Mouse (Mus musculus) adrenal gland, adult 2 months (tissue): ENCODE measurements around the gene Tmem132d. TPM values are rescaled to one million over a fixed set of nuclear protein-coding genes. Genes with fewer than 3 reads are reported as not detected.

Experiments used
- DNase-seq: peaks from one replicate; pipeline ENCODE4 v3.0.0; 2021
- polyA plus RNA-seq: library from polyadenylated mRNA; depleted of rRNA; stranded (reverse); fragments of >200 nt; gene quantifications from 2 replicates; pipeline ENCODE4 v1.2.3, GENCODE M21; 2012
- total RNA-seq, 2 experiments: library from RNA; stranded (reverse); gene quantifications; 2 replicates each; pipeline ENCODE4 v1.2.3; 2021

Gene Tmem132d
- total and polyA plus RNA-seq, 3 experiments: 0.02 to 0.06 (median 0.03) TPM

- DNase-seq: no peak
Observed at GRCm38 (mm10) chr5:128407546-128407945, 25.3 kb downstream of the Tmem132d start.

- no peak for DNase-seq
Observed at GRCm38 (mm10) chr5:128405071-128405470, 27.8 kb downstream of the Tmem132d start.

DNA sequence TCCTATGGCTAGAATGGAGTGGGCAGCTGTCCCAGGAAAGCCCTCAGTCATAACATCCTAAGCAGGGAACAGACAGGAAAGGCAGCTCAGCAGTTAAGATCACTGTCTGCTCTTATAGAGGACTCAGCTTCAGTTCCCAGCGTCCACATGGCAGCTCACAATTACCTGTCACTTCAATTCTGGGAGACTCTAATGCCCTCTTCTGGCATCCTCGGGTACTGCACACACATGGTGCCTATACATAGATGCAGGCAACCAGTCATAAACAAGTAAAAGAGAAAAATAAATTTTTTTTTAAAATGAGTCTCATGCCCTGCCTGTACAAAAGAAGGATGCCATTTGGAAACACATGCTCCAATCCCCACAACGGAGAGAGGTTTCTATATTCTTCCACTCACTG is 28.7 kb downstream of the Tmem132d start:
- DNase-seq: no peak

- DNase-seq: no peak
Observed at GRCm38 (mm10) chr5:128392372-128392771, 40.5 kb downstream of the Tmem132d start.

DNA sequence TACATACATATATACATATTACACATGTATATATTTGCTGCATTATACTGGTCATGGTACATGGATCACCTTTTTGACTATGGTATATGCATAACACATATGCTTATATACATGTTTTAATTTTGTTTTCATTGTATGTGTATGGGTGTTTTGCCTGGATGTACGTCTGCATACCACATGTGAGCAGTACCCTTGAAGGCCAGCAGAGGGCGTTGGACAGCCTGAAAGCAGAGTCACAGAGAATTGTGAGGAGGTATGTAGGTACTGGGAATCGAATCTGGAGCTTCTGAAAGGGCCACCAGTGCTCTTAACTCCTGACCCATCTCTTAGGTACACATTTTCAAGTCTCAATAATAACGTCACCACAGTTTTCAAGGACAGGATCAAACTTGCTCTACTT is 43.2 kb downstream of the Tmem132d start:
- DNase-seq: no peak

DNA sequence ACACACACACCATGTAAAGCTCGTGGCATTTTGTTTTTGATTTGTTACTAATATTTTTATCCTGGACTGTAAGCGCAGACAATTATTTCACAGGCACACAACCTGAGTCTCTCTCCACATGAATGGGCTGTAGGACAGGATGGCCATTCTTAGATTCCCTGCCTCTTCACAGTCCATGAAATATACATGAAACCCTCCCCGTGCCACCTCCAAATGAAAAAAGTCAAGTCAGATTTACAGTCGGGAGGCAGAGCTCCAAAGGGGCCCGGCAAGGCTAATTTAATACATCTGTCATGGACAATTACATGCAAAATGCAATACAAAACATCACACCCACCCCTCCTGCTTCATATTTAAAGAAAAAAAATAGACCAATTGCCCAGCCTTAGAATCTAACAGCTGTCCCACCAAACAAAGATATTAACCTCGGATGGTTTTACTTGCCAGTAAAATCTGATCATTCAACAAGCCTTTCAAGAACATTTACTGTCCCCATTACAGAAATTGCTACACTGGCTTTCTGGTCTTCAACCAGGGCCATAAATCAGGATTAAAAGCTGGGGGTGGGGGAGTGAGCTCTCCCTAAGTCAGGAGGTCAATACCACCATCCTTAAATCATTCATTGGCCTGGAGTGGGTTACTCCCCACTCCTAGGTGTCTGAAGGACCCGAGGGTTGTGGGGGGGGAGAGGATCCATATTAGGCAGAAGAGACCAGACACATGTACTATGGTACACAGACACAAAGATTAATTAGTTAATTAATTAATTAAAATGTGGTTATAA is 44.3 kb downstream of the Tmem132d start:
- DNase-seq: no peak

GRCm38 (mm10) chr5:128369814-128370213 is 63.1 kb downstream of the Tmem132d start:
- no peak for DNase-seq

DNA sequence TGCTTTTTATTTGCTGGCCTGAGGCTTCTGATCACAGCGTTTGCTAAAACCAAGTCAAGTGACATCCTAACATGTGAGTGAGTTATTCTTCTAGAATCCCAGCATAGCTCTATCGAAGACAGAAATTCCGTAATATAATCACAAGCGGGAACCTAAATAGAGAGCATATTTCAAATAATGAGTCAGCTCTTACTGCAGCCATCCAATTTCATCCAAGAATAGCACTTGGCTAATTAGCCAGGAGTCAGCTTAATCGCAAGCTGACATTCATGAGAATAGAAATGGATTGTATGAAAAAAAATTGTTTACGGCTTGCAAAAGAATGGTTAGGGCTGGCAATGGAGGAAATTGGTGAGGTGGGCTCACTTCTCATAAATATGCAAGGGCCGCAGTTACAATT is 63.8 kb downstream of the Tmem132d start:
- no peak for DNase-seq

GRCm38 (mm10) chr5:128365261-128365985 is 67.5 kb downstream of the Tmem132d start:
- no peak for DNase-seq

GRCm38 (mm10) chr5:128360946-128361675 is 71.8 kb downstream of the Tmem132d start:
- no peak for DNase-seq

GRCm38 (mm10) chr5:128348835-128349234 is 84.0 kb downstream of the Tmem132d start:
- DNase-seq: no peak

DNA sequence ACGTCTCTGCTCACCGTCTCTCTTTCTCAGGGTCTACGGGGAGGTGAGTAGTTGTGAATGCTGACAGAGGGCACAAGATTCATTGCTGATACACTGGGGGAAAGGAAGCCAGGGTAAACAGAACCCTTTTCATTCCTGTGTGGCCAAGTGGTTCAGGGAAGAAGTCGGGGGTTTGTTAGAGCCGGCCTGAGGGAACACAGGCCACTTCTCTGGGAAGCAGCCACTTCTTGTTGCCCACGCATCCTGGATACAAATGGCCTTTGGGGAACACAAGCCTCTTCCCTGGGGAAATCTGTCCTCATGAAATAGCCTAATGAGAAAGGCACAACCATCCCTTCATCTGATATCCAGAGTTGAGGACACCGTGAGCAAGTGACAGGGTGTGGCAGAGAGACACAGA is 96.0 kb downstream of the Tmem132d start:
- DNase-seq: no peak

- DNase-seq: no peak
Observed at GRCm38 (mm10) chr5:128332766-128333165, 100.1 kb downstream of the Tmem132d start.

- no peak for DNase-seq
Observed at GRCm38 (mm10) chr5:128330351-128330750, 102.5 kb downstream of the Tmem132d start.

DNA sequence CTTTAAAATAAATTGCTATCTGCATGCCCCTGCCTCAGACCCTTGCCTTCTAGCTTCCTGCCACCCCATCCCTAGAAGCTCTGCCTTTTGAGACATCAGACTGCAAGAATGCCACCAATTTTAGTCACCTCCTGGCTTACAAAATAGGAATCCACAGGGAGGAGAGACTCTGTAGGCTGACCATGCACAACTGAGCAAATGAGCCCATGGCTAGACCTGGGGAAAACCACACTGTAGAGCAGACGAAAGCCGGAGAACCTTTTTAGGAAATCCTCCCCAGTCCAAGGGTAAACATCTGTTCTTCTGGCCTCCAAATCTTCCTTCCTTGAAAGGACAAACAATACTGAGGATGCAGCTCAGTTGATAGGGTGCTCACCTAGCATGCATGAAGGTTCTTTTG is 130.5 kb downstream of the Tmem132d start:
- DNase-seq: no peak

- no peak for DNase-seq
Observed at GRCm38 (mm10) chr5:128291191-128291590, 141.7 kb downstream of the Tmem132d start.

DNA sequence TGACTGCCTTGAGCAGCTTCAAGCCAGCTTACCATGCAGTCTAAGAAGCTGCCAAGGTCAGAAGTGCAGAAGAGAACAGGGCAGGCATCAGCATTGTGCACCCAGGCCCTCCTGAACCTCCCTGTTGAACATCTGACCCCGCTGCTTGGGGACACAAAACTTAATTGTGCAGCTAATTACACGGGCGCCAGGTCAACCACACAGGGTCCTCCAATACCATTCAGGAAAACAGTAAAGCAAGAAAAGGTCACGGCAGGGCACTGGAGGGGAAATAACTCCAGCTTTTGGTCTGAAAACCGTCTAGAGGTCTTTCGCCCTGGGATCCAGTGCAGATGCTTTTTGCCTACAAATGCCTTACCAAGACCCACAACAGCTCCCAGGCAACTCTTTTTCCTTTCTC is 159.6 kb downstream of the Tmem132d start:
- DNase-seq: no peak

GRCm38 (mm10) chr5:128267366-128267765 is 165.5 kb downstream of the Tmem132d start:
- no peak for DNase-seq

- no peak for DNase-seq
Observed at GRCm38 (mm10) chr5:128244219-128244618, 188.7 kb downstream of the Tmem132d start.

- DNase-seq: no peak
Observed at GRCm38 (mm10) chr5:128236638-128237335, 196.1 kb downstream of the Tmem132d start.

DNA sequence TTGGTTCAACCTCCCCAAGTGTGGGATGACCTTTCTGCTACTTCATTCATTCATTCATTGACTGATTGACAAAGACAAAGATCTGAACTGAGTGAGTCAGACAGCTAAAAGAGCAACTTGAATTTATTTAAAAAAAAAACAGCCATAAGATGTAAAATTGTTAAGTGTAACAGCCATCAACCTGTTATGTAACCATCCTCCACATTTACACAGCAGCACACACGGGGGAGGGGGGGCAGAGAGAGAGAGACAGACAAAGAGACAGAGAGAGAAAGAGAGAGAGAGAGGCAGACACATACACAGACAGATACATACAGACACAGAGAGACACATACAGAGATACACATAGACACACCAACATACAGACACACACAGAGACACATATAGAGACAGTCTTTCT is 197.3 kb downstream of the Tmem132d start:
- DNase-seq: no peak

- DNase-seq: no peak
Observed at GRCm38 (mm10) chr5:128233101-128233500, 199.8 kb downstream of the Tmem132d start.
